Mouse (Mus musculus) macrophage (primary cell): ENCODE measurements around the gene Gabbr2. TPM values are rescaled to one million over a fixed set of nuclear protein-coding genes. Genes with fewer than 3 reads are reported as not detected.

Source experiments
- H3K27ac ChIP-seq: fragments of 350-480 bp; formaldehyde crosslinking; 2 replicates; pipeline ENCODE4 v1.9.0; 2021
- H3K36me3 ChIP-seq: fragments of 350-480 bp; formaldehyde crosslinking; 2 replicates; pipeline ENCODE4 v1.9.0; 2021; ENCODE audit errors: inconsistent target
- H3K4me3 ChIP-seq: fragments of 350-480 bp; formaldehyde crosslinking; 2 replicates; pipeline ENCODE4 v1.9.0; 2021; ENCODE audit errors: inconsistent target
- H3K79me2 ChIP-seq: fragments of 350-480 bp; formaldehyde crosslinking; 2 replicates; pipeline ENCODE4 v1.9.0; 2021; ENCODE audit errors: inconsistent target
- WGBS: methylation state at CpG from one replicate; pipeline ENCODE4 v1.1.7; 2026; ENCODE audit warnings: inconsistent platforms; ENCODE audit not compliant: missing documents; 5-methylcytosine and 5-hydroxymethylcytosine counted together
- polyA plus RNA-seq: library from polyadenylated mRNA; stranded (reverse); fragments of 250-400 nt; gene quantifications from 3 replicates; pipeline ENCODE4 v1.2.4, GENCODE M21; 2018; ENCODE audit warnings: inconsistent platforms

Gene Gabbr2
- polyA plus RNA-seq, 1 experiment from 2014 or later: 0.10 TPM

- no peak overlapping the region for H3K4me3 ChIP-seq
- no peaks in the 10 kb centered on the region for H3K36me3 ChIP-seq
- WGBS: 53% methylated on average over 8 of the region's 8 CpGs
- no peaks in the 10 kb centered on the region for H3K79me2 ChIP-seq
- H3K27ac ChIP-seq: no peak overlapping the region
Observed at GRCm38 (mm10) chr4:47000626-47001395, 9.1 kb upstream of the Gabbr2 start.

GRCm38 (mm10) chr4:46997969-46998368, 6.3 kb upstream of the Gabbr2 start:
- 76% methylated on average over 2 of the region's 2 CpGs for WGBS
- Histone ChIP-seq H3K79me2 (no peaks in the 10 kb centered on the region), H3K4me3 (no peak overlapping the region), H3K36me3 (no peaks in the 10 kb centered on the region), H3K27ac (no peak overlapping the region)

GRCm38 (mm10) chr4:46992827-46993473, 1.3 kb upstream of the Gabbr2 start:
- Histone ChIP-seq H3K4me3 (no peak overlapping the region), H3K79me2 (no peaks in the 10 kb centered on the region), H3K36me3 (no peaks in the 10 kb centered on the region), H3K27ac (no peak overlapping the region)
- 8% methylated on average over 8 of the region's 8 CpGs for WGBS

DNA sequence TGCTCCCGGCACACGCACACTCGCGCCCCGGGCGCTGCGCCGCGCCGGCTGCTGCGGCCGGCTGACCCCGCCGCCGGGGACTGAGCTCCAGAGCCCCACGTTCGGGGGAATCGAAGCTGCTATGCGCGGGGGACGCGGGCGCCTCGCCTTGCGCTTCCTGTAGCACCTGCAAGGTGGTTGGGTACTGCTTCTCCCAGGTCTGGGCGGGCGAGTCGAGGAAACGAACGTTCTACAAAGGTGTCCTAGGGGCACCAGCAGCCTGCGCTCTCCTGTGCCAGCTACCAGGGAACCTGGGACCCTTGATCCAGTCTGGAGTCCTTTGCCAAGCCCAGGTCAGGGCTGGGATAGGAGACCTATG, 265 bp upstream of the Gabbr2 start:
- Histone ChIP-seq H3K4me3 (no peak overlapping the region), H3K27ac (no peak overlapping the region), H3K79me2 (no peaks in the 10 kb centered on the region), H3K36me3 (no peaks in the 10 kb centered on the region)
- 3% methylated on average over 31 of the region's 31 CpGs for WGBS

DNA sequence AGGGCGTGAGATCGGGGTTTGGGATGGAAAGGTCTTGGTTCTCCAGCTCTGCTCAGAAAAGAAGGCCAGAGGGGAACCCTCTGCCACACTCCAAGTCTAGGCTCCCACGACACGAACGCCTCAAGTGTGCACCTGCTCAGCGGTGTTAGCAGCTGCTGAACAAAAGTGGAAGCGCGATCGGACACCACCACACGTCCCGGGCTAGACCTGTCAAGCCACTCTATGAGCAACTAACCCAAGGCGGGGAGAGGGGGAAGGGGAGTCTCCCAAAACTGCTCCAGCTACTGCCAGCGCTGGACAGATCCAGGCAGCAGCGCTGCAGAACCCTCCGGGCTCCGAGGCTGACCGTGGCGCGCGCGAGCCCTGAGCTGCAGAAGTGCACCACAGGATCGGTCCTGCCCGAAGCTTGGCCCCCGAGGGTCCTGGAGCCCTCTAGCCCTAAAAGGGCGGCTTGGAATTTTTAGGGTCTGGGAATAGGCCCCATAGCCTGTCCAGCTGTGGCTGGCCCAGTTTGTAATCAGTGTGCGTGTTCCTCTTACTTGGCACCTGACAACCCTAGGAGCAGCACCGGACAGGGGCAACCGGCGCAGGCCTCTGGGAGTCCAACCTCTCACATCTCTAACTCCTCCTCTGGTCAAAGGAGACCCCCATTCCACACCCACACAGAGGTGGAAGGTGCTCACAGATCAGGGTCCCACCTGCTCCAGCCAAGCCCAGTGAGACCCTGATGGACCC, 1.2 kb downstream of the Gabbr2 start:
- no peaks in the 10 kb centered on the region for H3K79me2 ChIP-seq
- no peak overlapping the region for H3K27ac ChIP-seq
- H3K4me3 ChIP-seq: no peak overlapping the region
- 15% methylated on average over 29 of the region's 29 CpGs for WGBS
- H3K36me3 ChIP-seq: no peaks in the 10 kb centered on the region

DNA sequence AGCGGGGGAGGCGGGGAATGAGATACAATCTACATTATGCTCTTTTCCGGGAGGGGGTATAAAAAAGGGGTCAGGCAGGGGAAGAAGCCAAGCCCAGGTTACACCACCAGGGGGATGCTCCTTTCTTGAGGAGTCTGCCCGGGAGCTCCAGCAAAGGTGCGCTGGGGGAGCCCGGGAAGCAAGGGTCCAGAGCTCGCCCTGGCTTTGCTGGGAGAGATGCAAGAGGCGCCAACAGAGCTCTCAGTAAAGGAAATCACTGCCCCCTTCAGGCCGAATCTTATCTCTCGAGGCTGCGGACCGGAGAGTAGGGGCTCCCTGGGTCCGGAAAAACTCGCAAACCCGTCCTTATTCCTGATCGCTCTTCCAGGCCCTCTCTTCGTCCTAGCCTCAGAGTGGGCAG, 1.8 kb downstream of the Gabbr2 start:
- 9% methylated on average over 17 of the region's 17 CpGs for WGBS

DNA sequence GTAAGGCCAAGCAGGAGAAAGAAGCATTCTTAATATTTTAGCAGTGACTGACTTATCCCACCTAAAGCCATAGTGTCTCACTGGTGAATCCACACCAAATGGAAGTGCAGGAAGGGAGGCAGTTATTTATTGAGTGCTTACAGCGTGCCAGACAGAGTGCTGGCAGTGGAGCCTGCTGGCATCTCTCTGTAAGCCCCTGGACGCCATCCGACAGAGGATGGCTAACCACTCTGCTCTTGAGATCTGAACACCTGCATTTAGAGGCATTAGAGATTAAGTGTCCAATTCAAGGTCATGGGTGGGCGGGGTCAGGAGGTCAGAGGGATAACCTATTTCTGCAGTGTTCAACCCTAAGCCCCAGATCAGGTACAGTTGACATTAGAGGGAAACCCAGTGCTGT, 2.8 kb downstream of the Gabbr2 start:
- WGBS: 86% methylated on average over 4 of the region's 4 CpGs
- Histone ChIP-seq H3K27ac (no peak overlapping the region), H3K36me3 (no peaks in the 10 kb centered on the region), H3K4me3 (no peak overlapping the region), H3K79me2 (no peaks in the 10 kb centered on the region)

More for the DNA sequence above, 1.8 kb downstream of the Gabbr2 start:
- H3K36me3 ChIP-seq: no peaks in the 10 kb centered on the region
- no peak overlapping the region for H3K4me3 ChIP-seq
- no peaks in the 10 kb centered on the region for H3K79me2 ChIP-seq
- H3K27ac ChIP-seq: no peak overlapping the region

DNA sequence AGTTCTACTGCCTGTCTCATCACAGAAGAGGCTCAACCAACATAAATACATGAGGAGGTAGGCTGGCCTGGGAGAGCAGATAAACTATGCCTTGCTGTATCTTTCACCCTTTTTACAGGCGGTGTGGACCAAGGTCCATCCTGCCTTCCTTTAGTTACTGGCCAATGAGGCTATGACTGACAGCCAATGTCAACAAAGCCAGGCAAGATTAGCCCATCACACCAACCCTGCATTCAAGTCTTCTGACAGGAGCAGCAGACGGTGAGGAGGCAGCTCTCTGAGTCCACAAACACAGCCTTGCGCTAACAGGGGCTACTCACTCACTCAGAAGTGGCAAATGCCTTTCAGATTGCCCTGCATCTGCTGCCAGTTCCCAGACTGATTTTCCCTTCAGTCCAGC, 3.4 kb downstream of the Gabbr2 start:
- Histone ChIP-seq H3K27ac (no peak overlapping the region), H3K4me3 (no peak overlapping the region), H3K79me2 (no peaks in the 10 kb centered on the region), H3K36me3 (no peaks in the 10 kb centered on the region)
- 69% methylated on average over 3 of the region's 3 CpGs for WGBS

GRCm38 (mm10) chr4:46987809-46988208, 3.9 kb downstream of the Gabbr2 start:
- H3K79me2 ChIP-seq: no peaks in the 10 kb centered on the region
- no peak overlapping the region for H3K27ac ChIP-seq
- H3K4me3 ChIP-seq: no peak overlapping the region
- no peaks in the 10 kb centered on the region for H3K36me3 ChIP-seq
- 92% methylated on average over 6 of the region's 6 CpGs for WGBS

- H3K36me3 ChIP-seq: no peaks in the 10 kb centered on the region
- no peak overlapping the region for H3K27ac ChIP-seq
- H3K4me3 ChIP-seq: no peak overlapping the region
- no peaks in the 10 kb centered on the region for H3K79me2 ChIP-seq
Observed at GRCm38 (mm10) chr4:46986054-46986453, 5.6 kb downstream of the Gabbr2 start.

GRCm38 (mm10) chr4:46982912-46983311, 8.8 kb downstream of the Gabbr2 start:
- WGBS: 69% methylated on average over 5 of the region's 5 CpGs
- H3K36me3 ChIP-seq: no peaks in the 10 kb centered on the region

GRCm38 (mm10) chr4:46982094-46982493, 9.6 kb downstream of the Gabbr2 start:
- Histone ChIP-seq H3K79me2 (no peaks in the 10 kb centered on the region), H3K27ac (no peak overlapping the region), H3K4me3 (no peak overlapping the region), H3K36me3 (no peaks in the 10 kb centered on the region)
- WGBS: 88% methylated on average over 4 of the region's 4 CpGs

More at GRCm38 (mm10) chr4:46982912-46983311, 8.8 kb downstream of the Gabbr2 start:
- Histone ChIP-seq H3K4me3 (no peak overlapping the region), H3K79me2 (no peaks in the 10 kb centered on the region), H3K27ac (no peak overlapping the region)

GRCm38 (mm10) chr4:46978371-46978770, 13.3 kb downstream of the Gabbr2 start:
- Histone ChIP-seq H3K4me3 (no peak overlapping the region), H3K36me3 (no peaks in the 10 kb centered on the region), H3K79me2 (no peaks in the 10 kb centered on the region), H3K27ac (no peak overlapping the region)
- 88% methylated on average over 6 of the region's 6 CpGs for WGBS

- Histone ChIP-seq H3K79me2 (no peaks in the 10 kb centered on the region), H3K4me3 (no peak overlapping the region), H3K36me3 (no peaks in the 10 kb centered on the region), H3K27ac (no peak overlapping the region)
- WGBS: 94% methylated on average over 7 of the region's 7 CpGs
Observed at GRCm38 (mm10) chr4:46977161-46977560, 14.5 kb downstream of the Gabbr2 start.

DNA sequence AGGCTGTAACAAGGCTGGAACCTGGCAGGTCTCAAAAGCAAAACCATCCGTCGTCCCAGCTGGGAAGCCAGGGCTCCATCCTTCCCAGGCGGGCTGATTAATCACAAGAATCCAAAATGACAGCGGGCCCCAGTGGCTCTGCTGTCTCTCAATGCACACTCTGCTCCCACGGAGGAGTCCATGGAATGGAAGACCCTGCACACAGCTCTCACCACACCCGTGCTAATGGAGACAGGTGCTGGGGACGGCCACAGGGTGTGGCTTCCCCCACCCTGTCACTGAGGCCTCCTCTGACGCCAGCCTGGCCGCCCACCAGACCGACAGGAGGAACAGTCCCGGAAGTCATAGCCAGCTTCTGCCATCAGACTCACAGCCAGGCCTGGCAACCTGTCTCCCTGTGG, 15.0 kb downstream of the Gabbr2 start:
- H3K79me2 ChIP-seq: no peaks in the 10 kb centered on the region
- H3K27ac ChIP-seq: no peak overlapping the region
- WGBS: 84% methylated on average over 11 of the region's 11 CpGs
- no peak overlapping the region for H3K4me3 ChIP-seq
- no peaks in the 10 kb centered on the region for H3K36me3 ChIP-seq
